Mouse (Mus musculus) lung, adult 2 months (tissue): ENCODE data around the gene Tmem258. TPM values are rescaled to one million over a fixed set of nuclear protein-coding genes. Genes with fewer than 3 reads are reported as not detected.

Experiments
- DNase-seq: peaks from one replicate; pipeline ENCODE4 v3.0.0; 2022
- H3K4me1 ChIP-seq: fragments of 200-500 bp; 2 replicates; pipeline ENCODE4 v1.6.1; 2011; ENCODE audit warnings: low read length; ENCODE audit not compliant: control insufficient read depth, insufficient read depth
- H3K4me3 ChIP-seq: fragments of 200-500 bp; replicated peaks from 2 replicates; pipeline ENCODE3; 2011; ENCODE audit warnings: low read depth, mild to moderate bottlenecking, control low read depth, low read length; ENCODE audit errors: extremely low read depth
- CTCF ChIP-seq: fragments of 200-500 bp; IDR thresholded peaks from 2 replicates; pipeline ENCODE4 v1.5.1; 2011; ENCODE audit warnings: mild to moderate bottlenecking, low read length, control low read depth; ENCODE audit not compliant: insufficient read depth
- POLR2A ChIP-seq: fragments of 200-500 bp; IDR thresholded peaks from 2 replicates; pipeline ENCODE4 v1.6.1; 2011; ENCODE audit warnings: low read depth, mild to moderate bottlenecking, control low read depth, low read length, borderline replicate concordance; ENCODE audit errors: extremely low read depth
- WGBS: fragments of 180-500 bp; shearing (Covaris S2); methylation state at CpG from one replicate; pipeline ENCODE4 v1.1.7; 2018; 5-methylcytosine and 5-hydroxymethylcytosine counted together
- polyA plus RNA-seq: library from polyadenylated mRNA; depleted of rRNA; stranded (reverse); fragments of >200 nt; gene quantifications from 2 replicates; pipeline ENCODE4 v1.2.3, GENCODE M21; 2012

Tmem258 gene
- polyA plus RNA-seq, 1 experiment = 70.0 TPM

- no peak for DNase-seq
- Histone ChIP-seq H3K4me1 (no peaks in the 10 kb centered on the region), H3K4me3 (no peak overlapping the region)
- WGBS = 64% methylated on average over 8 of the region's 8 CpGs
- no peak for TF ChIP-seq CTCF
- no peak for TF ChIP-seq POLR2A
Measured at GRCm38 (mm10) chr19:10216101-10216500, 12.3 kb downstream of the Tmem258 start.

DNA sequence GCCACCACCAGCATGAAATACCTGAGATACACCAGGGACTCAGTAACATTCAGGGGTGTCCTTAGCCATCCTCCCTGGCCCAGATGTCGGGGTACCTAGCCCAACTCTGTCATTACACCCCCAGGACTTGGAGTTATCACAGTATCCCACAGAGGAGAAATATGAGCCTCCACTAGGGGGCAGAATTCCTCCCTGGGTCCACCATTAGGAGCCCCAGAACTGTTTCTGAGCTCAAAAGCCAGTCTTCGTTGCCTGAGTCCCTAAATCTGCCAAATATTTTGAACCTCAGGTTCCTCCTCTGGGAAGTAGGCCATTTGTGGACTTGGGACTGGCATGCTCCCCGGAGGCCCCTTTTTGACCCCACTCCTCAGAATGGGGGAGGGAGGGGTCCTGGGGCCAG lies 15.3 kb downstream of the Tmem258 start:
- Histone ChIP-seq H3K4me3 (no peak overlapping the region), H3K4me1 (no peaks in the 10 kb centered on the region)
- TF ChIP-seq CTCF = peak; percentile 29; the same call in 1 of the 2 replicates
- no peak for TF ChIP-seq POLR2A
- DNase-seq = peak; percentile 28
- WGBS = 31% methylated on average over 3 of the region's 3 CpGs

GRCm38 (mm10) chr19:10219593-10219992 lies 15.8 kb downstream of the Tmem258 start:
- TF ChIP-seq POLR2A = no peak
- no peak for TF ChIP-seq CTCF
- H3K4me3 ChIP-seq = no peak overlapping the region
- H3K4me1 ChIP-seq = no peaks in the 10 kb centered on the region
- DNase-seq = no peak
- WGBS = 51% methylated on average over 6 of the region's 6 CpGs

DNA sequence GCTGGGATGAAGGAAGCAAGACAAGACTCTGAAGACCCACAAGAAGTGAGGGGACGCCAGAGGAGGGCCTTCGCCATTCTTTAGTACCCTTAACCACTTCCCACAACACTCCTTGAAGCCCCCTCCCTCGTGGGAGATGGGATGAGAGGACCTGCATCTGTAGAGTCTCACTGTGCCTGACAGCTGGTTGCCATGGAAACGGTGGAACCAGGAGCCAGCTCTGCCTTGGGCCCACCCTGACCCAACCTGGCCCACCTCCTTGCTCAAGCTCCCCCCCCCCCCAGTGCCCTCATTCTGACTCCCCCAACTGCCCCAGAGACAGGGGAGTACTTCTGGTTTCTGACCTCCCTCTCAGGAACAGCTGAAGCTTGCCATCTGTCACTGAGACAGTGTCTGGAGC lies 17.8 kb downstream of the Tmem258 start:
- no peaks in the 10 kb centered on the region for H3K4me1 ChIP-seq
- no peak for DNase-seq
- WGBS = 52% methylated on average over 4 of the region's 4 CpGs
- TF ChIP-seq CTCF (no peak), POLR2A (no peak)
- no peak overlapping the region for H3K4me3 ChIP-seq

- no peak for TF ChIP-seq CTCF
- TF ChIP-seq POLR2A = no peak
- 38% methylated on average over 8 of the region's 8 CpGs for WGBS
- no peak for DNase-seq
Measured at GRCm38 (mm10) chr19:10222656-10223055, 18.8 kb downstream of the Tmem258 start.

DNA sequence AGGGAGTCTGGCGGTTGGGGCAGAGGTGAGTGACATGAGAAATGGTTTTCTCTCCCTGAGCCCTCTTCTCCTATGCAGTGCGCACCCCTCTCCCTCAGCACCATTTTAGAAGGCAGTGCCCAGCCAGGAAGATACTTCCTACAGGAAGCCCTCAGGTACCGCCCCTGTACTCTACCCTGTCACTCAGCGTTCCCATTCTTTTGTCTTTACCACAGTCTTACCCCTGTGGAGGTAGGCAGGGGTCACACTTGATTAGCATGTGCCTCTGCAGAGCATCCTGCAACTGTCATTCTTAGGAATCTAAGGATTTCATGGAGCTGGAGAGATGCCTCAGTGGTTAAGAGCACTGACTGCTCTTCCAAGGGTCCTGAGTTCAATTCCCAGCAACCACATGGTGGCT lies 19.7 kb downstream of the Tmem258 start:
- TF ChIP-seq CTCF (no peak), POLR2A (no peak)
- H3K4me1 ChIP-seq = no peaks in the 10 kb centered on the region
- WGBS = 69% methylated on average over 4 of the region's 4 CpGs
- no peak for DNase-seq
- no peak overlapping the region for H3K4me3 ChIP-seq

More at GRCm38 (mm10) chr19:10222656-10223055, 18.8 kb downstream of the Tmem258 start:
- Histone ChIP-seq H3K4me3 (no peak overlapping the region), H3K4me1 (no peaks in the 10 kb centered on the region)

- DNase-seq = no peak
- 27% methylated on average over 26 of the region's 26 CpGs for WGBS
- H3K4me1 ChIP-seq = no peaks in the 10 kb centered on the region
- TF ChIP-seq POLR2A (no peak), CTCF (no peak)
- H3K4me3 ChIP-seq = no peak overlapping the region
Measured at GRCm38 (mm10) chr19:10224637-10225453, 21.0 kb downstream of the Tmem258 start.

- TF ChIP-seq CTCF = no peak
- no peak for TF ChIP-seq POLR2A
- no peak for DNase-seq
- Histone ChIP-seq H3K4me3 (no peak overlapping the region), H3K4me1 (no peaks in the 10 kb centered on the region)
- WGBS = 46% methylated on average over 4 of the region's 4 CpGs
Measured at GRCm38 (mm10) chr19:10225767-10226166, 22.0 kb downstream of the Tmem258 start.

GRCm38 (mm10) chr19:10231016-10231415 lies 27.2 kb downstream of the Tmem258 start:
- TF ChIP-seq CTCF = no peak
- WGBS = 32% methylated on average over 7 of the region's 7 CpGs

DNA sequence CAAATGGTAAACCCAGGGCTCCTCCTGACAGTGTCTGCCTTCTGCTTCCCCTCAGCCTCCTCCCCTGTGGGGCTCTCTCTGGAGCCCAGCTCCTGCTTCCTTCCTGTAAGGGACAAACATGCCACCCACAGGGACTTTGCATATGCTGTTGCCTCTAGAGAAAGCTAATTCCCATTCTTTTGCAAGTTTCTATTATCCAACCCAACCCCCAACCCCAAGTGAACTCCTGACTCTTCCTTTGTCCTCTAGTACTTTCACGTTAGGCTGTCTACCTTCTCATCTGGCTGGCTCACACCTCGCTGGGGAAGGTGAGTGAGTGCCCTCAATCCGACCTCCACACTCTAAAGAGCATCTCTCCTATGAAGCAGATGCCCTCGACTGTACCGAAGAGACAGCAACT lies 28.1 kb downstream of the Tmem258 start:
- no peak overlapping the region for H3K4me3 ChIP-seq
- WGBS = 64% methylated on average over 5 of the region's 5 CpGs
- H3K4me1 ChIP-seq = no peaks in the 10 kb centered on the region
- DNase-seq = no peak
- TF ChIP-seq POLR2A = no peak
- TF ChIP-seq CTCF = no peak

More at GRCm38 (mm10) chr19:10231016-10231415, 27.2 kb downstream of the Tmem258 start:
- Histone ChIP-seq H3K4me1 (no peaks in the 10 kb centered on the region), H3K4me3 (no peak overlapping the region)
- DNase-seq = no peak
